Mouse (Mus musculus) gastrocnemius, adult 2 months (tissue): Measurements from ENCODE around the gene Relt. TPM values are rescaled to one million over a fixed set of nuclear protein-coding genes. Genes with fewer than 3 reads are reported as not detected.
"Not testable (repeated sequence)": the region's sequence is repeated elsewhere in the genome, so short reads cannot be mapped to it uniquely, and the experiment has no call there.

ENCODE experiments used
- DNase-seq: peaks from one replicate; pipeline ENCODE4 v3.0.0; 2022
- H3K27ac ChIP-seq: fragments of 200-600 bp; 2 replicates; pipeline ENCODE4 v1.8.1; 2022; ENCODE audit warnings: mild to moderate bottlenecking
- H3K4me3 ChIP-seq: fragments of 200-600 bp; 2 replicates; pipeline ENCODE4 v1.8.1; 2022; ENCODE audit warnings: mild to moderate bottlenecking, moderate library complexity
- CTCF ChIP-seq: fragments of 200-600 bp; IDR thresholded peaks from 2 replicates; pipeline ENCODE4 v1.8.1; 2022; ENCODE audit warnings: antibody characterized with exemption, mild to moderate bottlenecking, moderate library complexity
- intact Hi-C: fragments of 180-260 bp; cut with DNase I; formaldehyde crosslinking; loops from one replicate; pipeline ENCODE4 v1.15.1; 2025
- total RNA-seq, 2 experiments: library from RNA; stranded (reverse); gene quantifications; 2 replicates each; pipeline ENCODE4 v1.2.3; 2021

The Relt gene
- total RNA-seq, 2 experiments from 2014 or later = 9.5 to 19.8 TPM

- intact Hi-C loops = loop anchor here (2.0 to 5.0 kb wide), 2 partner anchors 27 to 194 kb away; no protein-coding TSS in a partner anchor
- DNase-seq = peak; percentile 17
- H3K4me3 ChIP-seq = peak overlapping the region; percentile 21; the same call in 1 of the 2 replicates
Observed at GRCm38 (mm10) chr7:100853396-100853795, 9.8 kb downstream of the Relt start.

GRCm38 (mm10) chr7:100851481-100852356 is 11.5 kb downstream of the Relt start:
- no peak for TF ChIP-seq CTCF
- intact Hi-C loops = loop anchor here (2.0 to 5.0 kb wide), 2 partner anchors 29 to 196 kb away; no protein-coding TSS in a partner anchor
- Histone ChIP-seq H3K4me3 (peak overlapping the region; percentile 15), H3K27ac (peak overlapping the region; percentile 89)
- DNase-seq = peak; percentile 73

More at GRCm38 (mm10) chr7:100853396-100853795, 9.8 kb downstream of the Relt start:
- no peak for TF ChIP-seq CTCF
- peak overlapping the region; percentile 89 for H3K27ac ChIP-seq

GRCm38 (mm10) chr7:100849508-100849907 is 13.7 kb downstream of the Relt start:
- Histone ChIP-seq H3K27ac (peak overlapping the region; percentile 89), H3K4me3 (0 out of 2 replicates have a peak overlapping the region, but pooled peaks have one; percentile 15)
- no peak for TF ChIP-seq CTCF
- DNase-seq = peak; percentile 77
- intact Hi-C loops = loop anchor here (1.0 kb wide), 2 partner anchors 17 to 38 kb away; no protein-coding TSS in a partner anchor

- Histone ChIP-seq H3K27ac (peak overlapping the region; percentile 89), H3K4me3 (no peak overlapping the region)
- DNase-seq = peak; percentile 83
- intact Hi-C loops = loop anchor here (1.0 kb wide), 2 partner anchors 18 to 39 kb away; no protein-coding TSS in a partner anchor
- TF ChIP-seq CTCF = peak; percentile 92
Observed at GRCm38 (mm10) chr7:100848744-100849143, 14.5 kb downstream of the Relt start.

GRCm38 (mm10) chr7:100847131-100847530 is 16.1 kb downstream of the Relt start:
- DNase-seq = peak; percentile 13
- Histone ChIP-seq H3K27ac (no peak overlapping the region), H3K4me3 (no peak overlapping the region)
- no peak for TF ChIP-seq CTCF
- intact Hi-C loops = no loop called here

GRCm38 (mm10) chr7:100846033-100846432 is 17.2 kb downstream of the Relt start:
- peak overlapping the region; percentile 38; the same call in 1 of the 2 replicates for H3K27ac ChIP-seq
- H3K4me3 ChIP-seq, intact Hi-C loops: not testable (repeated sequence)
- DNase-seq = peak; percentile 12

- peak overlapping the region; percentile 28; the same call in 1 of the 2 replicates for H3K27ac ChIP-seq
- no peak for TF ChIP-seq CTCF
- DNase-seq = peak; percentile 32
- no peak overlapping the region for H3K4me3 ChIP-seq
- intact Hi-C loops = no loop called here
Observed at GRCm38 (mm10) chr7:100845412-100845811, 17.8 kb downstream of the Relt start.

GRCm38 (mm10) chr7:100845026-100845400 is 18.2 kb downstream of the Relt start:
- no peak overlapping the region for H3K4me3 ChIP-seq
- TF ChIP-seq CTCF = no peak
- H3K27ac ChIP-seq = peak overlapping the region; percentile 28; the same call in 1 of the 2 replicates
- peak; percentile 4 for DNase-seq
- intact Hi-C loops = no loop called here

GRCm38 (mm10) chr7:100844385-100845025 is 18.7 kb downstream of the Relt start:
- DNase-seq = peak; percentile 10
- Histone ChIP-seq H3K4me3 (no peak overlapping the region), H3K27ac (no peak overlapping the region)
- intact Hi-C loops = no loop called here
- TF ChIP-seq CTCF = no peak

GRCm38 (mm10) chr7:100843866-100844265 is 19.4 kb downstream of the Relt start:
- no peak for TF ChIP-seq CTCF
- Histone ChIP-seq H3K27ac (no peak overlapping the region), H3K4me3 (no peak overlapping the region)
- intact Hi-C loops = no loop called here
- peak; percentile 8 for DNase-seq

- TF ChIP-seq CTCF = no peak
- intact Hi-C loops = no loop called here
- H3K27ac ChIP-seq = no peak overlapping the region
- no peak for DNase-seq
- H3K4me3 ChIP-seq = no peak overlapping the region
Observed at GRCm38 (mm10) chr7:100842175-100842574, 21.1 kb downstream of the Relt start.

GRCm38 (mm10) chr7:100841608-100842007 is 21.6 kb downstream of the Relt start:
- Histone ChIP-seq H3K4me3 (no peak overlapping the region), H3K27ac (no peak overlapping the region)
- intact Hi-C loops = no loop called here
- TF ChIP-seq CTCF = no peak
- DNase-seq = no peak

GRCm38 (mm10) chr7:100840906-100841305 is 22.3 kb downstream of the Relt start:
- TF ChIP-seq CTCF = no peak
- intact Hi-C loops = no loop called here
- DNase-seq = no peak
- Histone ChIP-seq H3K4me3 (no peak overlapping the region), H3K27ac (peak overlapping the region; percentile 53)
